Mouse (Mus musculus) ovary, postnatal 14 days (tissue): Measurements from ENCODE around the gene Tmem236.
"Not testable (repeated sequence)": the region's sequence is repeated elsewhere in the genome, so short reads cannot be mapped to it uniquely, and the experiment has no call there.

Experiments
- DNase-seq: peaks from one replicate; pipeline ENCODE4 v3.0.0; 2022; ENCODE audit warnings: low spot score

Tmem236 gene

DNA sequence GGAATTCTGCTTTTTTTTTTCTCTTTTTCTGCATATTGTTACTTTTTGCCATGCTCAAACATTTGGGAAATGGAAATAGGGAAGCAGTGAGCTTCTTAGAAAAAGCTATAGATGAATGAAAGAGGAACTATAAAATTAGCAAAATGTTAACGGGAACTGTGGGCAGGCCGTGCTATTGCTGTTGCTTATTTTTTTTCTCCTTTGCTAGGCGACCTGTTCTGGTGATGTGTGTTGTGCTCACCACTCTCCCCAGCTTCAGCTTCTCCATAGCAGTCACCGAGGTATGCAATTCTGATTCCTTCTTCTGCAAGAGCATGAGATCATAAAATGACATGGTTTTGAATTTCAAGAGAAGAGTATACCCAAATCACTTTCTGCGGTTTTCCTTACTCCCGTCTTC is 17.7 kb downstream of the Tmem236 start:
- DNase-seq = no peak

DNA sequence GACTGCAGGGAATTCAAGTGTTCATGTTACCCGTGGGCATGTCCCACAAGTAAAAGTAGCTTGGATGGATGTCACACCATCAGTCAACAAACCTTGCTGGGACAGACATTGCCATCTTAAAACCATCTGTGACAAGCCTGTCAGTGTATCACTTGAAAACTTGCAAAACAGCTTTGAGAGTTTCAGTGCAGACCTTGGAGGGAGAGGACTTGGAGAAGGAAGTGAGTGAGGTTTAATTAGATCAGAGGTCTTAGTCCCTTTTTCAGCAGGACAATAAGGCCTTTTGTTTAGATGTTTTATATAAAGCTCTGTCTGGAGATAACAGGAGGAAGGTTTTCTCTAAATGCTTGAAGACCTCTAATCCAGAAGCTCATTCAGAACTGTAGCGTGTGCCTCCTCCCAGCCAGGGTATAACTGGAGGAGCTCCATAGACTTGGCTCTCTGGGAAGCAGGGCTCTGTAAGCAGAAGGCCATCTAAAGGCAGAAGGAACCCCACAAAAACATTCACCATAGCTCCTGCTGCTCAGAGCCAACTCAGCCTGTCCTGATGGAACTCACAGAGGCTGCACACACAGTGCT is 24.1 kb downstream of the Tmem236 start:
- not testable (repeated sequence) for DNase-seq

DNA sequence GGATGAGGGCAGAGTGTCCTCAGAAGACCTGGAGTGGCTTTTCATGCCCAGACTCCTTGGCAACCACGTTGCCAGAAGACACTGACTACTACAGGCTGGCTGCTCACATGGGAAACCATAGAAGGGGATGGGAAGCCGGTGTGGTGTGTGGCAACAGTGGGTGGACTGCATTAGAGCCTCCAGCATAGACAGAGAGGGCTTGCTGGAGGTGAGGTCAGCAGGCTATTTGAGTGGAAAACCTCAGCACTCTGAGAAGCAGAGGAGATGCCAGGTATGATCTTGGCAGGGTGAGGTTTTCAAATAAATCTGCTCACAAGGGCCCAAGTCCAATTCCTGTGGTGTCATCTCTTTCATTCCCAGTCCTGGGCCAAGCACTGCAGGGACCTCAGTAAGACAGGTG is 25.3 kb downstream of the Tmem236 start:
- no peak for DNase-seq

DNA sequence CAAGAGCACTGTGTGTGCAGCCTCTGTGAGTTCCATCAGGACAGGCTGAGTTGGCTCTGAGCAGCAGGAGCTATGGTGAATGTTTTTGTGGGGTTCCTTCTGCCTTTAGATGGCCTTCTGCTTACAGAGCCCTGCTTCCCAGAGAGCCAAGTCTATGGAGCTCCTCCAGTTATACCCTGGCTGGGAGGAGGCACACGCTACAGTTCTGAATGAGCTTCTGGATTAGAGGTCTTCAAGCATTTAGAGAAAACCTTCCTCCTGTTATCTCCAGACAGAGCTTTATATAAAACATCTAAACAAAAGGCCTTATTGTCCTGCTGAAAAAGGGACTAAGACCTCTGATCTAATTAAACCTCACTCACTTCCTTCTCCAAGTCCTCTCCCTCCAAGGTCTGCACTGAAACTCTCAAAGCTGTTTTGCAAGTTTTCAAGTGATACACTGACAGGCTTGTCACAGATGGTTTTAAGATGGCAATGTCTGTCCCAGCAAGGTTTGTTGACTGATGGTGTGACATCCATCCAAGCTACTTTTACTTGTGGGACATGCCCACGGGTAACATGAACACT is 26.6 kb downstream of the Tmem236 start:
- DNase-seq = not testable (repeated sequence)

DNA sequence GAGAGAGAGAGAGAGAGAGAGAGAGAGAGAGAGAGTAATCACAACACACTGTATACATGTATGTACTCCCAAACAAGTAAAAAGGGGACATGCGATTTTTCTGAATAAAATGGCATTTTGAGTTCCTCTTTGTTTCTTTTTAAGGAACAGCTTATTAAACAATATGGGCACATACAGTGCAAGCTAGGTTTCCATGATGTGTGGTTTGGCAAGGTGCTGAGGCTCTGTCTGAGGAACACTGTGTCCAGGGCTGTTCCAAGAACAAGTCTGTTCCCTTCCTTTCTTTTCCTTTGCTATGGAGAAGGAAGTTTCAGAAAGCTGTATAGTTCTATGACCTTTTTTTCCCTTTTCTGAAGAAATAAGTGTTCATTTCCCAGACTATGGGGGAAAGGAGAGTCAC is 30.0 kb downstream of the Tmem236 start:
- no peak for DNase-seq

DNA sequence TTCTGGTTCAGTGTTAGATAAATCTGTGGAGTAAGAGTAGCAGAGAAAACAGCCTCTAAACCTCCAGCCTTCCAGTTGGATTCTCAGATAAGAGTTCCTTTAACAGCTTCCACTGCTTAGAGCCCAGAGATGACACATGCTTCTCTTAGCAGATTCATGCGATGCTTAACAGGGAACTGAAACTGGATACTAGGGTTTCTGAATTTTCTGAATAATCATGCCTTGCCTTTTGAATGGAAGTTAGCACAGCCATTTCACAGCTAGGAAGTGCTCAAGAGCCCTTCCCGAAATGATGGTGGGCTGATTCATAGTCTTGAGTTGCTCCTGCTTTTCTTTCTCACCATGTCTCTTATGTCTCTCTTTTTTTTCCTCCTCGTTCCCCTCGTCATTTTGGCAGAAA is 32.5 kb downstream of the Tmem236 start:
- no peak for DNase-seq

DNA sequence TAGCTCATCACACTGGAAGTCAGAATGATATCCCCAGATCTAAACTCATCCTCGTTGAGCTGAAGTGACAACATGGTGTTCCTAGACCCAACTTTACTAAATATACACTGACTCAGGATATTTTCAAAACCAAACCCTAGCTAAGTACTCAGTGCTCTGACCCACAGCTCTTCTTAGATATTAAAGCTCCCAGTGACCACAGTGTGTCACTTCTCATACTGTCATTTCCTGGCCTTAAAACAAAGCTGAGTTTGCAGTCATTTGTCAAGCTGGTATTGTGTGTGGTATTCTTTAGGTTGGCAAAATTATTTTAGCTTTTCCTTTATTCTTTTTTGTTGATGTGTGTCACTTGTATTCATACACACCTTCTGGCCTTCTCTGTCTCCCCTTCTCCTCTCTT is 36.4 kb downstream of the Tmem236 start:
- DNase-seq = no peak

DNA sequence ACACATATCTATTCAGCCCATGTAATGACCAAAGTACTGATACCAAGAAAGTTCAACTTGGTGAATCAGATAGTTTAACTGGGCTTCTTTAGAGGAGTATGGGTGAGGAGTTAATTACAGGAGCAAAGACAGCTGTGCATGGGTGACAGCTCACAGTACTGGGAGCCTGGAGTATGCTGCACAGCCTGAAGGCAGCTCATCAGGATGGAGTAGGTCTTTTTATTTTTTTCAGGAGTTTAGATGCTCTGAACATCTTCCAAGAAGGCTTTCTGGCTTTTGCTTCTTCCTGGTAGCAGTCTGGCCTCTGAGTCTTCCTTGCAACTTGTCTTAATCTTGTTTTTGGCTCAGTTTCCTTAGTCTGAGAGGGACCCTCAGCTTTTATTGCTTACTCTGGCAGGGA is 37.3 kb downstream of the Tmem236 start:
- no peak for DNase-seq

DNA sequence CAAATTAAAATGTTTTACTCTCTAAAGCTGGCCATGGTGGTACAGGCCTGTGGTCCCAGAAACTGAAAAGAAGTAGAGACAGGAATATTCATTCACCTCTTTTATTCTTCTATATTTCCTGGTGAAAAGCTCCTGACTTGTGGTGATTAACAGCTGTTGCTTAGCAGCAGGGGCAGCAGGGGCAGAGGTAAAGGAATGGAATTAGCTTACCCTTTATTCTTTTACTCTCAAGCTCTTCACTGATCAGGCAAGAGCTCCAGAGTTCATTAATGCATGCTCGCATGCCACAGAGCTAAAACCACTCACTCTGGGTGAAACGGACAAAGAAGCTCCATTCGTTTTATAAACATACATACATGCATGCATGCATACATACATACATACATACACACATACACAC is 40.4 kb downstream of the Tmem236 start:
- DNase-seq = no peak

DNA sequence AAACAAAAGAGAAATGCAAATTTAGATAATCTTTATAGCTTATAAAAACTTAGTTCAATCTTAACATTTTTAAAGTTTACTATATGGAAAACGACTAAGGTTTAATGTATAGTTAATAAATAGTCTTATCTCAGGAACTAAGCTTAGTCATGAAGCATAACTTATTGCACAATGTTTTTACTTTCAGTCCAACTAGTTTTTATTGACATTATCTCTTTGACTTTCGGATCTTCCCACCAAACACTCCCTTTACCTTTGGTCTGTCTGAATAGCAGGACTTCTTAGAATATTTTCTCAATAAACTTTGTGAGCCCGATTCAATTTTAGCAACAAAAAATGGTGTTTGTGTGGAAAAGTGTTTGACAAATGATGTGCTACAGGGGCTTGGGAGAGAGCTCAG is 42.3 kb downstream of the Tmem236 start:
- DNase-seq = no peak

DNA sequence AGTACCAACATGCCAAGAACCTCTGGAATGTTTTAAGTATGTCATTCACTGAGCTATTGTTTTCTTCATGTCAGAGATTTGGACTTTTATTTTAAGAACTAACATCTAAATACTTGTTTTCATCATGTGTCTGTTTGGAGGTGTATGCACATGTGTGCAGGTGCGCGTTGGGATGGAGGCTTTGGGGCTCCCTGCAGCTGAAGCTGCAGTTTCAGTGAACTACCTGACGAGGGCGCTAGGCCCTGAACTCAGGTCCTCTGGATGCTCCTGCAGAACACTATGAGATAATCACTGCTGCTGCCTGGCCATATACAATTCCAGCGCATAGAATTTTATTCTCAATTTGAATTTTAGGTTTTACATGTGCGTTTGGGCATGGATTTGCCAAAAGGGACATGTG is 43.8 kb downstream of the Tmem236 start:
- DNase-seq = no peak

DNA sequence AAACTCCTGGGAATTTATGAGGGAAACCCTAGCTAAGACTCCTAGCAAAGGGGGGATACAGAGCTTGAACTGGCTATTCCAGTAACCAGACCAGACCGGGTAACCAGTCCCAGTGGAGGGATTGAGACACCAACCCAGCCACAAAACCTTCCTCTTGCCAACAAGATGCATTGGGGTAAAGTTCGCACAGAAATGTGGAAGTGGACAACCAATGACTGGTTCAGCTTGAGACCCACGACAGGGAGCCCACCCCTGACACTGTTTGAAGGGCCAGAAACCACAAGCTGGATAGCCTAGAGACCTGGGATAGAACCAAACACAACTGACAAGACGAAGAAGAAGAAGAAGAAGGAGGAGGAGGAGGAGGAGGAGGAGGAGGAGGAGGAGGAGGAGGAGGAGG is 50.1 kb downstream of the Tmem236 start:
- no peak for DNase-seq

DNA sequence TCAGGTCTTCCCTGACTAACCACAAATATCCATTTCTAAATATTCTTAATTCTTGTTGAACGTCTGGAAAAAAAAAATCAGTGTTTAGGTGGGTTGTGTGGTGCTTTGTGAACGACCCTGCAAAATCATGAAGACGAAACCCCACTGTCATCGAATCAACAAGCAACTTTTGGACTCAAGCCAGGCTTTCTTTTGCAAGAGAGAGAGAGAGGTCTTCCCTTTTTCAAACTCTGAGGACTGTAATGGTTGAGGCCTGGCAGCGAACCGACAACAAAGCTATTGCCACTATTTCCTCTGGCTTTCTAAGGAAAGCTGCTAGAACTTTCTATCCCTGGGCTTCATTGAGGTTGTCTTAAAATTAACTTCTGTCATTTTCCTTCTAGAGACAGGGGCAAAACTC is 54.2 kb downstream of the Tmem236 start:
- no peak for DNase-seq

DNA sequence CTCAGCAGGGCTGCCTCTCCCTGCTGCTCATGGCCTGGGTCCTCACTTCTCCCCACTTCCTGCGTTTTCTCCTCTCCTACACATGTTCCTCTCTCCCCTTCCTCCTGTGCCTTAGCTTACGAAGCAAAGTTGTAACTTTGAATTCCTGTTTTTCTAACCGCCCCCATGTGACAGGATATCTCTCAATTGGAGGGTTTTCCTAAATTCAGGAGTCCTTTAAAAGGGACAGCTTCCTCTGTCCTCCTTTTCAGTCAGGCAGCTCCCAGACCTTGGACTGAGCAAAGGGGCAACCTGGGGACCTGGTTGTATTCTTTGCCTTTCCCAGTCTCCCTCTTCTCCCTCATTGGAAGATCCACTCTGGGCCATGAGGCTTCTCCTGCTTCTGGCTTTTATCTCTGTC is 54.8 kb downstream of the Tmem236 start, which contains the start of gene Mrc1:
Gene Mrc1 (plus strand): TSS at position 244 of the 400 bp plus-strand sequence.
- no peak for DNase-seq

DNA sequence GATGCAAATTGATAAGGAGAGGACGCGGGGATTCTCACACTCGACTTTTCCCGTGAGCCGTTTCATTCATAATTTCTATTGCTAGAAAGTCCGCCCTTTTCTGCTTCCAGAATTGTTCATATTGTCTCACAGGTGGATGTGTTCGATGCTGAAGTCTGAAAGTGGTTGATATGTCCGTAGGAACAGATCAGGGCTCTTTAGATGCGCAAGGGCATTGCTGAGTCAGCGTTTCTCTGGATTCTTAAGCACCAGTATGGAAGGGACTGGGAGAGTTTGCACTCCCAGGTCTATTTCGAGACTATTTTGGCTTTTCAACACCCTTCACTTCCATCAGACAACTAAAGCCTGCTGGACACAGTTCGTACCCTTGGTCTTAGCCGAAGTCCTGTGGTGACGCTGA is 55.7 kb downstream of the Tmem236 start:
- DNase-seq = no peak

DNA sequence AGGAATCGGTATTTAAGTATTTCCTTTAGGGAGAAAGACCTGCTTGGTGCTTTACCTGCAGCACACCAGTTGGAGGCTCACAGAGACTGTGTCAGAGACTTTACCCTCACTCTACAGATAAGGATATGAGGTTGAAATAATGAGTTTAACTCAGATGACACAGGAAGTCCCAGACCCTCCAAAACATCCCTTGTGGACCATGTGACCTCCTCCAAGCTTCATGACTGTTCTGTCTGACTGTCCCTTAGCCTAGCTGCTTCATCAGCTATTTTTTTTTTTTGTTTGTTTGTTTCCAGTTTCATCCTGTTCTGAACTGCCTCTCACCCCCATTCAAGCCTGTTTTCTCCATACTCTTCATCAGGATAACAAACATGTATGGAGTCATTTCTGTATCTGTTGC is 58.6 kb downstream of the Tmem236 start:
- DNase-seq = no peak

DNA sequence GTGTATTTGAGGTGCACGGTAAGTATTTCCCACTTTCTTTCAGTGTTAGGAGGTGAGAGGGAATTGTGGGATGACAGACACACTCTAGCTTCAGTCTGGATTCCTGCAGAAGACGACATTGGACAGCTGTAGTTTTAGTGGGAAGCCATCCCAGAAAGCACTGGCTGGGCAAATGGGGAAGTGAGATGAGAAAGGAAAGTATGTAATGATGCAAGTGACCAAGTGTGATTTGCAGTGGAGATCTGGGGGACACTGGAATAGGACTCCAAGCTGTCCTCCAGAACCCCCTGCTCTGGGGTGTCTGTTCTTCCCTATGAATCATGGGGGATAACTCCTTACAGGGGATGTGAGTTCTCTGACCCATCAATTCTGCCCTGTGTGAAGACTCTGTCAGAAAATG is 59.7 kb downstream of the Tmem236 start:
- no peak for DNase-seq

DNA sequence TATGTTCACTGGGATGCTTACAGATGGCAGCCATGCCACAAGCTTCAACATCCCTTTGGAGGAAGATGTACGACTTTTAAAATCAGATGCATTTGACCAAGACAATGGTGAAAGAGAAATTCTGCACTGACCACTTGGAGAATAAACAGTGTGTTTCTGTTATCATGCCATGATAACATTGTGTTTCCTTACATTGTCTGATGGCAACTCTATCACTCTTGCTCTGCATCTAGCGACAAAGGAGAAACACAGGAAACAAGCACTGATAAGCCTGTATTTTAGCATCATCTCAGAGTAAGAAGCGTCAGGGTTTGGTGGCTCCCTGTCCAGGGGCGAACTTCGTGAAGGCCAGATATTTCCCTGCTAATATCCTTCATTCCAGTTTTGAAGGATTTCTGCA is 61.0 kb downstream of the Tmem236 start:
- DNase-seq = no peak

DNA sequence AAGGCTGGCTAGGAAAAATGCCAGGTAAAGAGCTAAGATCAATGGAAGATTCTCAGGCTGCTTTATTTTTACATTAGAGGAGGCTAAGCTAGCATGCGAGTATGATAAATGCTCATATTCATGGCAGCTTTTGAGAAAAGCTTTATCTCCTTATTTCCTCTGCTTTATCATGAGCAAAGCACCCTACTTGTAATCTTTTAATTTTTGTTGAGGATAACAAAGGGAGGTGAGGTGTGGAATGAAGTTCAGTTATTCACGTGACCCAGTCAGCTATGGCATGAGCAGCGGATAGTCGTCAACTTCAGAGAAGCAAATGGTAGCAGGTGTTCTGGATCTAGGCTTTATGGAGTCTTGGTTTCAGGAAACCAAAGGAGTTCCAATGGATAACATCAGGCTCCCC is 62.6 kb downstream of the Tmem236 start:
- DNase-seq = no peak

DNA sequence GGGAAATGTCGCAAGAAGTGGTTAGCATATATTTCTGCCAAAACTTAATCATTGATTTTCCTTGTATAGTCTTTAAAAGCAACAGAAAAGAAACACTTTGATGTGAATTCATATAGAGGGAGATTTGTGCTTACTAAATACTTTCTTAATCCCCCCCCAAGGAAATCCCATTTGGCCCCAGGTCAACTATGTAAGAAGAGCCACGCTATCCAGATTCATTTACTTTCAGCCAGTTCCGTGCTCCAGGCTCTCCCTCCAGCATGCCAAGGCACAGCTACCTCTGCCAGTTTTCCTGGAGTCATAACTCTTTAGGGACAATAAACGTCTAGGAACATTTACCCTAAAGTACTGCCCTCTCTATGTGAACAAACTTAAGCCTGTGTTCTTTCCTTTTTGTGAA is 63.4 kb downstream of the Tmem236 start:
- DNase-seq = no peak

DNA sequence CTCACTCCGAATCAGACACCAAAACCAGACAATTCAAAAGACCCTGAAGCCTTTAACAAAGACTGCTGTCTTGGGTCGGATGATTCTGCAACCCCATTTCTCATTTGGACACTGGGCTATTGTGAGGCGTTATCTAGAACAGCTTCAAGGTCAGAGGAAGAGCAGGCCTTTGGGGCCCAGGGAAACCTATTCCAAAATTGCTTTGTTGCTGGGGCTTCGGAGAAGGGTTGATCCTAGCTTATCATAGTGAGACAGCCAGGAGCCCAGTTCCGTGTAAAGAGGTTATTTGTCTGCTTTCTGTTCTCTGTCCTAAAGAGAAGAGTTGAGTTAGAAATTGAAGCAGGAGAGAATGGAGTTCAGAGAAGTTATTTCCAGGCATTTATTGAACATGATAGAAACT is 64.8 kb downstream of the Tmem236 start:
- DNase-seq = no peak

DNA sequence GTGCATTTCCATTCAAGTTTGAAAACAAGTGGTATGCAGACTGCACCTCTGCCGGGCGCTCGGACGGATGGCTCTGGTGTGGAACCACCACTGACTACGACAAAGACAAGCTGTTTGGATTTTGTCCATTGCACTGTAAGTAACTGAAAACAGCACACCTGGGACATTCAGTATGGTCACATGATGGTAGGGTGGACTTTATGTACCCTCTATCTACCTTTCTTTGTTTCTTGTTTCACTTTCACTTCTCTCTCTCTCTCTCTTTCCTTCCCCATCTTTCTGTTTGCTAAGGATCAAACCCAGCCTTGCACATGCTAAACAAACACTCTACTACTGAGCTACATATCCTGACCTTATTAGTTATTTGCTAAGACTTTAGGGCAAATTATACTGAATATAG is 69.8 kb downstream of the Tmem236 start:
- DNase-seq = no peak

DNA sequence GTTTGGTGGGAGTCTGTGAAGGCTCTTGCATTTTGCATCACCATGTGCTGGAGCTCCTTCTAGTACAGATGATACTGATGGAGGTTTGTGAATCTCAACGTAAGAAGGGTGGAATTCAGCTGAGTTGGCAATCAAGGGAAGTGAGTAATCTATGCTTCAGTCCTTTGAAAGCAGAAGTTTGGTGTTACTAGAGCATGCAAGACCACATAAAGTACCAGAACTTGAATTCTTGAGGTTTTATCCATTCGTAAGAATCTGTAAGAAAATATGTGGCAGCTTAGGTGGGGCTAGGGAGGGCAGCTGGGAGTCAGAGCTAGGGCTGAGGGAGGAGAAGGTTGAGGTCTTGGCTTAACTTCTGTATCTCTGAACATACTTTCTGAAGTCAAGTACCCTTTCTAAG is 70.3 kb downstream of the Tmem236 start:
- DNase-seq = no peak

DNA sequence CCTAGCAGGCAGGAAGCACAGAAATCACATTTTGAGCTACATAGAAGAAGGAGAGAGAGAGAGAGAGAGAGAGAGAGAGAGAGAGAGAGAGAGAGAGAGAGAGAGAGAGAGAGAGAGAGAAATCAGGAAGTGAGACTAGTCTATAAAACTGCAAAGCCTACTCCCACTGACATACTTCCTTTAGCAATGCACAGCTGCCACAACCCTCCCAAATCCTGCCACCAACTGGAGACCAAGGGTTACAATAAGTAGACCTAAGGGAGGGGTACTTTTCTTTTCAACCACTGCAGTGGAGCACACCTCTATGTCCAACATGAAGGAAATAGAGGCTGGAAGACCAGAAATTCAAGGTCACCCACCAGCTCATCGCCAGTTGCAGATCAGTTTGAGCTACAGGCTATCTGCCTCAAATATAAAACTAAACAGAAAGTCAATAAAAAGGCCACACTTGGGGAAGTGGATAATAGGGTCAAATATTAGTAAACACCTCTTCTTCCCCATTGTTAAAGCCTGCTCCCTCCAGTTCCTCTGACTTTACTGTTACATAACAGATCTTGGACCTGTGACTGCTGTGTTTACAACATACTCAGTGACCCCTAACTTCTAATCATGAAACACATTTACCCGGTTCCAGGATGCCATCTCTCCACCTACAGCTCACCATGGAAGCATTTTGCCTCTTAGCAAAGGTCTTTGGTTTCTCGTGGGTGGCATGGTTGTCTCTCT is 75.7 kb downstream of the Tmem236 start:
- no peak for DNase-seq
